Mouse (Mus musculus) C2C12 (cell line): ENCODE measurements at regions not wholly inside any gene's neighbourhood (a gene's known extent, or its start where the extent isn't known, plus 50 kb on each side); places are given as distances from the start of the nearest gene placed in this dataset.

Experiments
- CTCF ChIP-seq: IDR thresholded peaks from one replicate; pipeline ENCODE4 v1.5.1; 2011; ENCODE audit not compliant: control insufficient read depth, insufficient read depth, insufficient read length
- MYOG ChIP-seq: IDR thresholded peaks from one replicate; pipeline ENCODE4 v1.6.1; 2011; ENCODE audit not compliant: control insufficient read depth, insufficient read length; ENCODE audit errors: extremely low read depth

GRCm38 (mm10) chr13:99077039-99077749 is 92.8 kb upstream of the 1700024P04Rik start:
- no peak for TF ChIP-seq CTCF
- TF ChIP-seq MYOG = no peak
